Mouse (Mus musculus) c-Kit-negative CD71-positive TER-119-positive erythroid progenitor cells, embryonic 14.5 days (primary cell): ENCODE data around the gene 9830107B12Rik.

Source experiments
- DNase-seq: peaks from one replicate; pipeline ENCODE4 v3.0.0-alpha.2; 2013; ENCODE audit warnings: low read depth, low spot score

The 9830107B12Rik gene

GRCm38 (mm10) chr17:48094820-48095680, 51.0 kb downstream of the 9830107B12Rik start:
- no peak for DNase-seq

GRCm38 (mm10) chr17:48093286-48093817, 52.7 kb downstream of the 9830107B12Rik start:
- DNase-seq = no peak

DNA sequence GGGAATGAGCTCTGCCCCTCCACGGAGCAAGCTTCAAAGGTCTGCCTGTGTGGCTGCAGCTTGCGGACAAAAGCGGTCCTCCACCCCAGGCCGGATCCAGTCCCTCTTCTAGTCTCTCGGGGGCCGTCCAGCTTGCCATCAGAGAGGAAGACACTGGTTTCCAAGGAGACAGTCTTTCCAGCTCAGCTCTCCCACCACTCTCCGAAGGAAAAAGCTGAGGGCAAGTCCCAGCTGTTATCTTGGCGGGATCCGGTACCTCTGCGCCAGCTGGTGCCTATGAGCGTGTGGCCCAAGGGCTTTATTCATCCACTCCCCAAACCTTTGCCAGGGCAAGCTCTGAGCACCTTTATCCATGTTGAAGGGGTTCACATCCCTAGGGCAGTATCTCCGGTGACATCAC, 55.8 kb downstream of the 9830107B12Rik start:
- DNase-seq = no peak

DNA sequence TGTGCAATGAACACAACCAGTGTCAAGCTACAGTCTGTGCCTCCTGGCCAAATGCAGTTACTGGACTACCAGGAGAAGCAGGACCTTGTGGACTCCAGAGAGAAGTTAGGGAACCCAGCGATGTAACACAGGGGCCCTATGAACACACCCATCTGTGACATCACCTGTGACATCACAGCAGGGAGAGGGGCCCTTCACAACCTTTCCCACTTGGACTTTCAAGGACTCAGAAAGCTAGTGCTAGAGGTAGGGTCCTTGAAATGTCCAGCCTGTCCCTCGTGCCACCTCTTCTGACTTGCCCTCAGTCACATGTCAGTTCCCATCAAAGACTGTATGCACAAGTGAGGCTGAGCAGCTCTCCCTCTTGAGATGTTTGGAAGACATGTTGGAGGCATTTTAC, 56.6 kb downstream of the 9830107B12Rik start:
- no peak for DNase-seq

DNA sequence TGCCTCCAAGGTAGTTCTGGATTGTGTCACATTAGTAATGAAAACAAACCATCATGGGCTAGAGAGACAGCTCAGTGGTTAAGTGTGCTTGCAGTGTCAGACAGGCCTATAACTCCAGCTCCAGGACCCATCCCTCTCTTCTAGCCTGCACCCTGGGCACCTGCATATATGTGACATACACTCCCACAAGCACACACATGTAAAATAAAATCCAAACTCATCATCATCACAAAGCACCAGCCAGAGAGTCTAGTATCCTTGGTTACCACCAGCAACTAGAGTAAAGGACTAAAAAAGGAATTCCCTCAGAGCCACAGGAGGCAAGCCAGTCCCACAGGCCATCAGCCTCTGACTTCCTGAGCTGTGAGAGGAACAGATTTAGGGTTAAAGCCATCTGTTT, 57.0 kb downstream of the 9830107B12Rik start, which contains the start of gene 1700067P10Rik:
Gene 1700067P10Rik (plus strand): TSS at position 301 of the 400 bp plus-strand sequence.
- no peak for DNase-seq

DNA sequence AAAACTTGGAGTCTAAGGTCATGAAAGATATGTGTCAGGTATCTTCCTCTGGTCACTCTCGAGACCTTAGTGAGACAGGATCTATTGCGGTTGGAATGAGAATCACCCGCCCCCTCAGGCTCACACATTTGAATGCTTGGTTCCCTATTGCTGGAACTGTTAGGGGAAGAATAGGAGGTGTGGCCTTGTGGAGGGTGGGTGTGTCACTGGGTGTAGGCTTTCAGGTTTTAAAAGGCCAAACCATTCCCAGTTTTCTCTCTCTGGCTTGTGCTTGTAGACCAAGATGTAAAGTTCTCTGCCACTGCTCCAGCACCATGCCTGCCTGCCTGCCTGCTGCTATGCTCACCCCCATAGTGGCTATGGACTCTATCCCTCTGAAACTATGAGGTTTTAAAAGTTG, 65.4 kb downstream of the 9830107B12Rik start:
- no peak for DNase-seq
